Mouse (Mus musculus): ENCODE results near the gene Mrpl4.
A peak's percentile ranks its signal among the peaks of the same experiment; 100 is the strongest.
"Not testable (repeated sequence)": the region's sequence is repeated elsewhere in the genome, so short reads cannot be mapped to it uniquely, and the experiment has no call there.

Gene Mrpl4

DNA sequence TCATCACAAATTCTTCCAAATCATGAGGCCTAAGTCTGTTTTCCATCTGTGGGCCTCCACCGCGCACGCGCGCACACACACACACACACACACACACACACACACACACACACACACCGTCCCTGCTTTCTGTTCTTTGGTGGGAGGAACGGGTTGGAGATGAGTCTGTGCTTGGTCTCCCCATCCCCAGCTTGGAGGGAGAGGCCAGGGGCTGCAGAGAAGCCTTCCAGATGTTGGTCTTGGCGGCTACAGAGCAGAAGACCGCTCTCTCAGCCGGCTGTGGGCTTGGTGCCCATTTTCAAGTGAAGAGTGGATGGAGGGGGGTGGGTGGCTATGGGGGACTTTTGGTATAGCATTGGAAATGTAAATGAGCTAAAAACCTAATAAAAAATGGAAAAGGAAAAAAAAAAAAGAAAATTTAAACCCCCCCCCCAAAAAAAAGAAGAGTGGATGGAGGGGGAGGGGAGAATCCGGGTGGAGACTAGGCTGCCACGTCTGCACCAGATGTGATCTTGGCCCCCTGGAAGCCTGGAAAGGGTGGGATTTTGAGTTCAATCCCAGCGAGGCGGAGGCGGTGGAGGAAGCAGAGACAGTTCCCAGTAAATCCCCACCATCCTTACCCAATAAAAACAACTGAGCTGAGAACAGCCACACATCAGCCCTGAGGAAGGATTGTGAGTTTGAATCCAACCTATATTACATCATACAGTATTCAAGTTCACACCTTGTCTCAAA, 15.4 kb upstream of the Mrpl4 start:
- peak; percentile 67 for DNase-seq (ENCODE audit: low spot score)

GRCm38 (mm10) chr9:20987953-20988352, 14.6 kb upstream of the Mrpl4 start:
- DNase-seq (ENCODE audit: low spot score), result no peak

- DNase-seq (ENCODE audit: low spot score), result peak; percentile 62
Measured at GRCm38 (mm10) chr9:20990861-20991260, 11.7 kb upstream of the Mrpl4 start.

DNA sequence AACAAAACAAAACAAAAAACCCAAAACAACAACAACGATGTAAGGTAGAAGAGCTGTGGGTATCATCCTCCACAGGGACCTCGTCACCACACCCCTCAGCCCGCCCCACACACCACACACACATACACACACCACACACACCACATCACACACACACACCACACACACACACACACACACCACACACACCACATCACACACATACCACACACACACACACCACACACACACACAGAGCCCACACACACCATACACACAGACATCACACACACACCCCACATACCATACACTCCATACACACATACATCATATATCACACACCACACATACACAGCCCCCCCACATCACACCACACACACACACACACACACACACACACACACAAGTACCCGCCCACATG, 11.0 kb upstream of the Mrpl4 start:
- no peak for DNase-seq (ENCODE audit: low spot score)

DNA sequence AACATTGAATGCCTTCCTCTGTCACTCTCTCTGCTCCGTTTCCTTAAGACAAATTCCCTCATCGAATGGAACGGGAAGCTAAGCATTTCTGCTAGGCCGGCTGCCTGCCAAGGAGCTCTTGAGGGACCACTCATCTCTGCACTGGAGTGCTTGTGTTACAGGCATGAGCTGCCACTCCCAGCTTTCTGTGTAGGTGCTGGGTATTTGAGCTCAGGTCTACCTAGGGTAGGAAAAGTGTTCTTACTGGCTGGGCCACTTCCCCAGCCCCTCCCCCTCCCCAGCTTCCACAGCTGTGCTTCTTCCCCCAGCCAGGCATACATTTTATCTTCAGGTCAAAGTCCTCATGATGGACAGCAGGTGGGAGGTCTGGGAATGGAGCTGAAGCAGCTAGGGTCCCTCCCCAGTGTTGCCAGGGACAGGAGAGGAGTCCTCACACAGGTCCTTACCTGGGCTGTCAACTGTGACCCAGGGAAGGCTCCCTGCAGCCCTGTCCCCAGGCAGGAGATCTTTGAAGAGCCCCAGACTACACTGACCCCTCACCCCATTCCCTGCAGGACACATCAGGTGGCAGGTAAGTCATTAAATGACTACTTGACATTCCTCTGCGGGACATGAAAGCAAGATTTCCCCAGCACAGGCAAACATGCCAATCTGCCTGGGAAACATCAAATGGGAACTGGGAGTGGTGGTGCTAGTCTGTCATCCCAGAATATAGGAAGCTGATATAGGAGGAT, 9.2 kb upstream of the Mrpl4 start:
- no peak for DNase-seq (ENCODE audit: low spot score)

DNA sequence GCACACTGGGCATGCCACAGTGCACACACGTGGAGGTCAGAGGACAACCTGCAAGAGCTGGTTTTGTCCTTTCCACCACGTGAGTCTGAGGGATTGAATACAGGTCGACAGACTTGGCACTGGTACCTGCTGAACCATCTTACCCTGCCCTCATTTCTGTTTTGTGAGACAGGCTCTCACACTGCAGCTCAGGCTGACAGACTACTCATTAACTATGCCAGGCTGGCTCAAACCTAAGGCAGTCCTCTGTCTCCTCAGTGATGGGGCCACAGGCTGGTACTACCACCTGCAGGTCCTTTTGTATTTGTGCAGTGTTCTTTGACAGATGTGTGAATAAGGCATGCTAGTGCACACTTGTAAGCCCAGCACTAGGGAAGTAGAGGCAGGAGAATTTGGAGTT, 7.5 kb upstream of the Mrpl4 start:
- no peak for DNase-seq (ENCODE audit: low spot score)

DNA sequence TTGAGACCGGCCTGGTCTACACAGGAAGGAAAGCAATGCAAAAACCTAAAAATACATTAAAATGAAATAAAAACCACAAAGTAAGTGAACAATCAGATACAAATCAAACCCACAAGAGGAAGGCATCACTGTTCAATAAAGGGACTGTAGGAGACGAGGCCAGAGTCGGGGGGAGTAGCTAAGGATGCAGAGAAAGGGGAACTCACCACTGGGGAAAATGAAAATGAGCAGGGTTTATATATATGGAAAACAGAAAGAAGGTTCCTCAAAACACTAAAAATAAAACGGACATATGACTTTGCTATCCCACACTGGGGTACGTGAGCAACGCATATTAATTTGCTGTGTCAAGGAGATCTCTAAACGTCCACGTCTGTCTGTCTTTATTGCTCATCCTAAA, 5.5 kb upstream of the Mrpl4 start:
- DNase-seq (ENCODE audit: low spot score), result no peak

DNA sequence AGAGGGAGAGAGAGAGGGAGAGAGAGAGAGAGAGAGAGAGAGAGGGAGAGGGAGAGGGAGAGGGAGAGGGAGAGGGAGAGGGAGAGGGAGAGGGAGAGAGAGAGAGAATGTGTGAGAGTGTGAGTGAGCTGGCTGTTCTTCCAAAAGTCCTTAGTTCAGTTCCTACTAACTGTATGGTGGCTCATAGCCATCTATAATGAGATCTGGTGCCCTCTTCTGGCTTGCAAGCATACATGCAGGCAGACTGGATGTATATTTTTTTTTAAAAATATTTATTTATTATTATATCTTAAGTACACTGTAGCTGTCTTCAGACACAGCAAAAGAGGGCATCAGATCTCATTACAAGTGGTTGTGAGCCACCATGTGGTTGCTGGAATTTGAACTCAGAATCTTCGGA, 4.2 kb upstream of the Mrpl4 start:
- DNase-seq (ENCODE audit: low spot score), result not testable (repeated sequence)

DNA sequence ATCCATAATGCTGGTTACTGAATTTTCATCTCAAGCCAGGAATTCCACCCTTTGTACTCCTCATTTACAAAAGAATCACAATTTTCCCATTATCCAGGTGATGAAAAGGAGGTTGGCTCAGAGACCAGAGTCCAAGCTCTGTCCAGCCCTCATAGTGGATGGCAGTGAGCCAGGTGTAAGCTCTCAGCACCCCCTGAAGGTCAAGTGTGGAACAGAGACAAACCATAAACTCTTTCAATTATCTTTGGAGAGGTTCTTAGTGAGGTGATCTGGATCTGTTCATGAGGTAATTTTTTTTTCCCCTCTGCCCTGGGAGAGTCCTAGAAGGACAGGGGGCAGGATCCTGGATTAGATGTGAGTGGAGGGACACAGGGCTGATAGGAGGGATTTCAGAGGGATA, 1.7 kb upstream of the Mrpl4 start:
- DNase-seq (ENCODE audit: low spot score), result no peak

DNA sequence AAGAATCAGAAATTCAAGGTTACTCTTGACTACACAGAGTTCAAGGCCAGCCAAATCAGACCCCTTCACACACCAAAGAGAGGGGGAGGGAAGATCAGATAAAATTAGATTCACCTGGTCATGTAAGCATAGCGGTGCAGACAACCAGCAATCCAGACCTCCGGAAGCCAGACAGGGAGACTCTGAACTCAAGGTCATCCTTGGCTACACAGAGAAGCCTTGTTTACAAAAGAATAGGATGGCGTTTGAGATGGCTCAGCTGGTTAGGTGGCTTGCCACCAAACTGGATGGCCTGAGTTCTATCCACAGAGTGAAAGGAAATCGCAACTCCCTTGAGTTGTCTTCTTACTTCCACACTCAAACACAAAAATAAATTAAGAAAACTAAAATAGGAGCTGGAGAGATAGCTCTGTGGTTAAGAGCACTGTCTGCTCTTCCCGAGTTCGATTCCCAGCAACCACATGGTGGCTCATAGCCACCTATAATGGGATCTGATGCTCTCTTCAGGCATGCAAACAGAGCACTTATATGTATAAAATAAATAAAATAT, 812 bp upstream of the Mrpl4 start:
- DNase-seq (ENCODE audit: low spot score), result no peak

DNA sequence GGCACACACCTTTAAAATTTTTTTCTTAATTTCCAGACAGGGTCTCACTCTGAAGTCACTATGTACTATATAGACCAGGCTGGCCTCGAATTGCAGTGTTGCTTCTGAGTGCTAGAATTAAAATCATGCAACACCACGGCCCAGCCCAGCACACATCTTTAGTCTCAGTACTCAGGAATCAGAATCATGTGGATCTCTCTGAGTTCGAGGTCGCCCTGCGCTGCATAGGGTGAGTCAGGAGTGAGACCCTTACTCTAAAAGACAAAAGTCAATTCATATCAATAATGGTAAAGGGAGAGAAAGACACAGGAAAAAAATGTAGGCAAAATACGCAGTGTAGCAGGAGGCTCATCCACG, 290 bp upstream of the Mrpl4 start:
- DNase-seq (ENCODE audit: low spot score), result no peak

GRCm38 (mm10) chr9:21007313-21007952, 4.9 kb downstream of the Mrpl4 start:
- DNase-seq (ENCODE audit: low spot score), result no peak

- no peak for DNase-seq (ENCODE audit: low spot score)
Measured at GRCm38 (mm10) chr9:21008007-21008406, 5.5 kb downstream of the Mrpl4 start.

- DNase-seq (ENCODE audit: low spot score), result peak; percentile 57
Measured at GRCm38 (mm10) chr9:21010362-21010761, 7.8 kb downstream of the Mrpl4 start.

- not testable (repeated sequence) for DNase-seq (ENCODE audit: low spot score)
Measured at GRCm38 (mm10) chr9:21010939-21011541, 8.5 kb downstream of the Mrpl4 start.

- DNase-seq (ENCODE audit: low spot score), result peak; percentile 64
Measured at GRCm38 (mm10) chr9:21011846-21012312, 9.3 kb downstream of the Mrpl4 start.

GRCm38 (mm10) chr9:21012368-21012767, 9.8 kb downstream of the Mrpl4 start:
- DNase-seq (ENCODE audit: low spot score), result no peak

DNA sequence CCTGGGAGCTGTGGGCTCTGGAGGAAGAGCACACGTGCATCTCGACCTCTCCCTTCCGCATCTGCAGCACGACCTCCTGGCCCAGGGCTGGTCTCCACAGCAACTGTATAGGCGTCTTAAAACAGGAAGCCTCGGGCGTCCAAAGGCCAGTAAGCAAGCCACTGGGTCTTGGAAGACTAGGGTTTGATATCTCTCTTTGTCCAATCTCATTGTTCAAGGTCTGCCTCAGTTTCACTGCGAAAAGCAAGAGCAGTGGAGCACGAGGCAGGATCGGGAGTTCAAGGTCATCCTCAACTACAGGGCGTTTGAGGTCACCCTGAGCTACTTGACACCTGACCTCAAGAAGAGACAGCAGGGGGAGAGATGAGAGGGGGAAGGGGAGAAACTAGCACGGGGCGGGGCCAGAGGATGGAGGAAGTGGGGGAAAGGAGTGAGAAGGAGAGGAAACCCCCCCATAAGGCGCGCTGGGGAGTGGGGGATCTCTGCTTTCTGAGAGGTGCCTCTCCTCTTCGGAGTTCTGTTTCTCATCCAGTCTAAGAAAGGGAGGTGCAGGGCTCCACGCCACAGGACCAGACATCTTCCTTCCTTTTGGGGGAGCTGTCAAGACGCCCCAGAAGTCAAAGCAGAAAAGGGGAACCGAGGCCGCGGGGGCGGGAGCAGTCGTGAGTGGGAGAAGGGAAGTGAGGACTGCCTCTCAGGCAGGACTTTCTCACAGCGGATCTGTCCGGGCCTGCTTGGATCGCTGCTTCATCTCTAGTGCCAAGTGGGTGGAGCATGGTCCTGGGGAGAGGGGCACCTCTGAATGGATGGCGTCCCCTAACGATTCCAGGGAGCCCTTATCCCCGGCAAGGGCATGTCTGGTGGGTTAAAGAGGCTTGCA, 12.4 kb downstream of the Mrpl4 start:
- DNase-seq (ENCODE audit: low spot score), result peak; percentile 75

- peak; percentile 80 for DNase-seq (ENCODE audit: low spot score)
Measured at GRCm38 (mm10) chr9:21015571-21016130, 13.1 kb downstream of the Mrpl4 start, which contains the start of gene Icam1. Icam1 (plus strand) TSS chr9:21015985.

DNA sequence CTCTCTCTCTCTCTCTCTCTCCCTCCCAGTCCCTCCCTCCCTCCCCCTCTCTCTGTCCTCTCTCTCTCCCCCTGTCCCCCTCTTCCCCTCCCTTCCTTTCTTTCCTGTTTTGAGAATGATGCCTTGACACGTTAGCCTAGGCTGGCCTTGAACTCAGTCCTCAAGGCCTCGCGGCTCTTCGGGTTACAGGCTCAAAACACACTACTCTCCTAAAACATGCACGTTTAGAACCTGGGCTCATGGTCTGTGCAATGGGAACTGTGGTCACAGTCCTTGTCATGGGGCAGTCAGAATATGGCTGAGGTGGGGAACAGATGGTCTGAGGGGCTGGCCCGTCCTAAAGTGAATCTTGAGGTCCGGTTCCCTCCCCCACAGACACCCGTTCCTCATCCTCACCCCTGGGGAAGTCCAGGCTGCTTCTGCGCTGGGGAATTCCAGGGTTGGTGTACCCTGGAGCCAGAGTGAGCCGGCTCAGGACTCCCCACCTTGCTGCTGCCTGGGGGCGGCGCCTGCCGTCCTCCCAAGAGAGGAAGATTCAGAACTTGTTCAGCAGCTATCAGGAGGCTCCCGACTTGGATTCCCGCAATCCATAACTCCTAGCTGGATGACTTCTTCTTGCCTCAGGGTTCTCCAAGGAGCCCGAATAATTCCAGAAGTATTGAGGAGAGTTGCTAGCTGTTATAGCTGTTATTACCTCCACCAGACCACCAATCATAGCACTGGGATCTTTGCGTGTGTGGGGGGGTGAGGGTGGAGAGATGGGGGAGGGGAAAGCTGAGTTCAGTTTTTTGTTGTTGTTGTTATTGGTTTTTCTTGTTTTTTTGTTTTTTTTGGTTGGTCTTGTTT, 14.0 kb downstream of the Mrpl4 start:
- no peak for DNase-seq (ENCODE audit: low spot score)
